Mouse (Mus musculus) brain, embryonic 14.5 days (tissue): ENCODE data around the gene Slc38a3.

Experiments
- CTCF ChIP-seq: fragments of 200-500 bp; IDR thresholded peaks from 2 replicates; pipeline ENCODE4 v1.5.1; 2012; ENCODE audit warnings: inconsistent platforms, mild to moderate bottlenecking, moderate library complexity, borderline replicate concordance; ENCODE audit not compliant: insufficient read depth, insufficient read length; ENCODE audit errors: extremely low read depth
- POLR2A ChIP-seq: fragments of 200-500 bp; IDR thresholded peaks from 2 replicates; pipeline ENCODE4 v1.6.1; 2012; ENCODE audit warnings: mild to moderate bottlenecking, inconsistent platforms, borderline replicate concordance; ENCODE audit not compliant: poor library complexity, insufficient read depth, insufficient read length, severe bottlenecking; ENCODE audit errors: extremely low read depth

GRCm38 (mm10) chr9:107620954-107621353 is 48.4 kb downstream of the Slc38a3 start:
- no peak for TF ChIP-seq CTCF
- no peak for TF ChIP-seq POLR2A
